Mouse (Mus musculus) C2C12 (cell line): ENCODE data around the gene Zscan21. TPM values are rescaled to one million over a fixed set of nuclear protein-coding genes. Genes with fewer than 3 reads are reported as not detected.

ENCODE experiments used
- H3K27me3 ChIP-seq: one replicate; pipeline ENCODE4 v1.6.1; 2011; ENCODE audit not compliant: control insufficient read depth, insufficient read depth, insufficient read length
- H3K36me3 ChIP-seq: one replicate; pipeline ENCODE4 v1.6.1; 2011; ENCODE audit not compliant: control insufficient read depth, insufficient read depth
- H3K4me3 ChIP-seq: one replicate; pipeline ENCODE4 v1.5.1; 2011; ENCODE audit warnings: mild to moderate bottlenecking, control low read depth; ENCODE audit not compliant: poor library complexity, insufficient read depth, severe bottlenecking
- H3K79me2 ChIP-seq: one replicate; pipeline ENCODE4 v1.6.1; 2011; ENCODE audit not compliant: control insufficient read depth, insufficient read depth
- H3K79me3 ChIP-seq: one replicate; pipeline ENCODE4 v1.6.1; 2011; ENCODE audit warnings: low read depth, control low read depth
- H3ac ChIP-seq: one replicate; pipeline ENCODE3; 2011; ENCODE audit warnings: low read depth; ENCODE audit not compliant: control insufficient read depth, insufficient read length
- CEBPB ChIP-seq: IDR thresholded peaks from one replicate; pipeline ENCODE4 v1.6.1; 2011; ENCODE audit warnings: low read depth, mild to moderate bottlenecking, control low read depth, moderate library complexity
- CTCF ChIP-seq: IDR thresholded peaks from one replicate; pipeline ENCODE4 v1.5.1; 2011; ENCODE audit not compliant: control insufficient read depth, insufficient read depth, insufficient read length
- FOSL1 ChIP-seq: IDR thresholded peaks from one replicate; pipeline ENCODE4 v1.8.0; 2011; ENCODE audit warnings: mild to moderate bottlenecking, low read length; ENCODE audit not compliant: poor library complexity, insufficient read depth, severe bottlenecking
- MAX ChIP-seq: IDR thresholded peaks from one replicate; pipeline ENCODE4 v1.6.1; 2011; ENCODE audit warnings: mild to moderate bottlenecking, control low read depth
- MYOD1 ChIP-seq: IDR thresholded peaks from one replicate; pipeline ENCODE4 v1.6.1; 2011; ENCODE audit warnings: low read depth; ENCODE audit not compliant: control insufficient read depth, insufficient read length
- MYOG ChIP-seq: IDR thresholded peaks from one replicate; pipeline ENCODE4 v1.6.1; 2011; ENCODE audit not compliant: control insufficient read depth, insufficient read length; ENCODE audit errors: extremely low read depth
- USF1 ChIP-seq: IDR thresholded peaks from one replicate; pipeline ENCODE4 v1.6.1; 2011; ENCODE audit warnings: low read depth, mild to moderate bottlenecking, control low read depth, moderate library complexity
- polyA plus RNA-seq: library from polyadenylated mRNA; unstranded; fragments of >200 nt; fragmentation: generic; extraction: Trizol; gene quantifications from one replicate; pipeline ENCODE4 v1.2.1, GENCODE M21; 2012; ENCODE audit warnings: missing spikeins

The Zscan21 gene
- polyA plus RNA-seq, 1 experiment = 8.5 TPM

GRCm38 (mm10) chr5:138155443-138155976 is 38.8 kb downstream of the Zscan21 start, which contains the start of gene Zfp113:
Gene Zfp113, minus strand, starts transcription at chr5:138155744.
- Histone ChIP-seq H3ac (peak within 1 kb of the TSS; percentile 76), H3K36me3 (peaks cover 23% of the 10 kb centered on the region), H3K79me2 (peaks cover 18% of the 10 kb centered on the region), H3K27me3 (no peaks in the 10 kb centered on the region), H3K79me3 (peaks cover 18% of the 10 kb centered on the region), H3K4me3 (peak within 1 kb of the TSS; percentile 74)
- TF ChIP-seq CTCF (peak; percentile 70), CEBPB (no peak)

- TF ChIP-seq USF1 = no peak
- no peak for TF ChIP-seq FOSL1
- TF ChIP-seq MYOG = no peak
- TF ChIP-seq MYOD1 = no peak
- TF ChIP-seq CTCF = no peak
- no peak for TF ChIP-seq MAX
- TF ChIP-seq CEBPB = no peak
- peaks cover 17% of the 10 kb centered on the region for H3K79me3 ChIP-seq
- H3K27me3 ChIP-seq = no peaks in the 10 kb centered on the region
- no peak overlapping the region for H3K4me3 ChIP-seq
- peaks cover 22% of the 10 kb centered on the region for H3K79me2 ChIP-seq
- H3ac ChIP-seq = no peak overlapping the region
- peaks cover 30% of the 10 kb centered on the region for H3K36me3 ChIP-seq
Observed at GRCm38 (mm10) chr5:138160224-138160762, 43.6 kb downstream of the Zscan21 start.

- Histone ChIP-seq H3ac (peak within 1 kb of the TSS; percentile 44), H3K79me2 (peaks cover 29% of the 10 kb centered on the region), H3K4me3 (peak within 1 kb of the TSS; percentile 85), H3K27me3 (no peaks in the 10 kb centered on the region), H3K36me3 (peaks cover 38% of the 10 kb centered on the region), H3K79me3 (peaks cover 18% of the 10 kb centered on the region)
- TF ChIP-seq CTCF (no peak), MYOD1 (no peak), MYOG (no peak), CEBPB (no peak), MAX (no peak), USF1 (no peak), FOSL1 (no peak)
Observed at GRCm38 (mm10) chr5:138160842-138161665, 44.4 kb downstream of the Zscan21 start, which contains the start of gene Cops6. Gene Cops6, plus strand, starts transcription at chr5:138161071.

GRCm38 (mm10) chr5:138163046-138163445 is 46.3 kb downstream of the Zscan21 start:
- no peak for TF ChIP-seq MYOG
- no peak for TF ChIP-seq CTCF
- TF ChIP-seq CEBPB = no peak
- no peak for TF ChIP-seq MAX
- no peak for TF ChIP-seq MYOD1
- no peak for TF ChIP-seq FOSL1
- TF ChIP-seq USF1 = no peak
- no peak overlapping the region for H3K4me3 ChIP-seq

GRCm38 (mm10) chr5:138163610-138164009 is 46.9 kb downstream of the Zscan21 start:
- H3K27me3 ChIP-seq = no peaks in the 10 kb centered on the region
- peaks cover 63% of the 10 kb centered on the region for H3K36me3 ChIP-seq
- no peak overlapping the region for H3K4me3 ChIP-seq
- peaks cover 19% of the 10 kb centered on the region for H3K79me3 ChIP-seq
- no peak overlapping the region for H3ac ChIP-seq
- H3K79me2 ChIP-seq = peaks cover 48% of the 10 kb centered on the region
- TF ChIP-seq USF1 (no peak), MYOD1 (no peak), CTCF (no peak)

More at GRCm38 (mm10) chr5:138163046-138163445, 46.3 kb downstream of the Zscan21 start:
- Histone ChIP-seq H3K79me2 (peaks cover 42% of the 10 kb centered on the region), H3K36me3 (peaks cover 58% of the 10 kb centered on the region), H3K27me3 (no peaks in the 10 kb centered on the region), H3K79me3 (peaks cover 18% of the 10 kb centered on the region), H3ac (no peak overlapping the region)

GRCm38 (mm10) chr5:138165594-138165993 is 48.9 kb downstream of the Zscan21 start:
- TF ChIP-seq CEBPB (no peak), FOSL1 (no peak), MAX (no peak), USF1 (no peak), MYOD1 (no peak), MYOG (no peak), CTCF (no peak)
- Histone ChIP-seq H3K79me2 (peaks cover 68% of the 10 kb centered on the region), H3K4me3 (no peak overlapping the region), H3K36me3 (peaks cover 79% of the 10 kb centered on the region), H3K27me3 (no peaks in the 10 kb centered on the region), H3K79me3 (peaks cover 36% of the 10 kb centered on the region), H3ac (no peak overlapping the region)
